Mouse (Mus musculus) embryonic facial prominence, embryonic 11.5 days (tissue): ENCODE data around the gene Btd. TPM values are rescaled to one million over a fixed set of nuclear protein-coding genes. Genes with fewer than 3 reads are reported as not detected.
A peak's percentile ranks its signal among the peaks of the same experiment; 100 is the strongest.

ENCODE experiments used
- ATAC-seq: fragments of 200-750 bp; cut with Nextera tagmentation; replicated peaks from 2 replicates; pipeline ENCODE4 v1.8.0; 2017; ENCODE audit warnings: low read depth; ENCODE audit not compliant: insufficient number of reproducible peaks, low FRiP score, low TSS enrichment
- DNase-seq: peaks from one replicate; pipeline ENCODE4 v3.0.0-alpha.2; 2015; ENCODE audit warnings: low spot score
- H3K27ac ChIP-seq: fragments of 300-500 bp; sonication (generic); replicated peaks from 2 replicates; pipeline ENCODE4 v1.5.1; 2014; ENCODE audit warnings: mild to moderate bottlenecking, low read depth, low read length, control low read depth
- H3K27me3 ChIP-seq: fragments of 300-500 bp; sonication (generic); 2 replicates; pipeline ENCODE4 v1.6.1; 2014; ENCODE audit warnings: mild to moderate bottlenecking, low read length, moderate library complexity, mixed read lengths; ENCODE audit not compliant: control insufficient read depth, insufficient read depth
- H3K36me3 ChIP-seq: fragments of 300-500 bp; sonication (generic); replicated peaks from 2 replicates; pipeline ENCODE4 v1.6.1; 2014; ENCODE audit warnings: low read depth, mild to moderate bottlenecking, low read length, moderate library complexity, mixed read lengths; ENCODE audit not compliant: control insufficient read depth, insufficient read depth
- H3K4me1 ChIP-seq: fragments of 300-500 bp; sonication (generic); 2 replicates; pipeline ENCODE4 v1.6.1; 2014; ENCODE audit warnings: low read length, mixed read lengths; ENCODE audit not compliant: control insufficient read depth, insufficient read depth
- H3K4me2 ChIP-seq: fragments of 300-500 bp; sonication (generic); 2 replicates; pipeline ENCODE4 v1.6.1; 2014; ENCODE audit warnings: low read depth, mild to moderate bottlenecking, control low read depth, low read length, moderate library complexity
- H3K4me3 ChIP-seq: fragments of 300-500 bp; sonication (generic); 2 replicates; pipeline ENCODE4 v1.5.1; 2014; ENCODE audit warnings: low read depth, low read length, control low read depth
- H3K9ac ChIP-seq: fragments of 300-500 bp; sonication (generic); replicated peaks from 2 replicates; pipeline ENCODE4 v1.6.1; 2014; ENCODE audit warnings: mild to moderate bottlenecking, control low read depth, low read length
- H3K9me3 ChIP-seq: fragments of 300-500 bp; sonication (generic); replicated peaks from 2 replicates; pipeline ENCODE4 v1.6.1; 2016; ENCODE audit warnings: mild to moderate bottlenecking, low read length, inconsistent platforms, mixed read lengths; ENCODE audit not compliant: control insufficient read depth
- WGBS: fragments of 180-500 bp; shearing (Covaris S2); extraction: QIAGEN DNeasy Blood & Tissue Kit; methylation state at CpG from one replicate; pipeline ENCODE4 v1.1.7; 2014; 5-methylcytosine and 5-hydroxymethylcytosine counted together
- polyA plus RNA-seq: library from polyadenylated mRNA; unstranded; fragments of >200 nt; fragmentation: Nextera tagmentation; extraction: Ambion mirVana; gene quantifications from 2 replicates; pipeline ENCODE4 v1.2.1, GENCODE M21; 2014

The Btd gene
- polyA plus RNA-seq, 1 experiment from 2014 or later, result 18.2 TPM

DNA sequence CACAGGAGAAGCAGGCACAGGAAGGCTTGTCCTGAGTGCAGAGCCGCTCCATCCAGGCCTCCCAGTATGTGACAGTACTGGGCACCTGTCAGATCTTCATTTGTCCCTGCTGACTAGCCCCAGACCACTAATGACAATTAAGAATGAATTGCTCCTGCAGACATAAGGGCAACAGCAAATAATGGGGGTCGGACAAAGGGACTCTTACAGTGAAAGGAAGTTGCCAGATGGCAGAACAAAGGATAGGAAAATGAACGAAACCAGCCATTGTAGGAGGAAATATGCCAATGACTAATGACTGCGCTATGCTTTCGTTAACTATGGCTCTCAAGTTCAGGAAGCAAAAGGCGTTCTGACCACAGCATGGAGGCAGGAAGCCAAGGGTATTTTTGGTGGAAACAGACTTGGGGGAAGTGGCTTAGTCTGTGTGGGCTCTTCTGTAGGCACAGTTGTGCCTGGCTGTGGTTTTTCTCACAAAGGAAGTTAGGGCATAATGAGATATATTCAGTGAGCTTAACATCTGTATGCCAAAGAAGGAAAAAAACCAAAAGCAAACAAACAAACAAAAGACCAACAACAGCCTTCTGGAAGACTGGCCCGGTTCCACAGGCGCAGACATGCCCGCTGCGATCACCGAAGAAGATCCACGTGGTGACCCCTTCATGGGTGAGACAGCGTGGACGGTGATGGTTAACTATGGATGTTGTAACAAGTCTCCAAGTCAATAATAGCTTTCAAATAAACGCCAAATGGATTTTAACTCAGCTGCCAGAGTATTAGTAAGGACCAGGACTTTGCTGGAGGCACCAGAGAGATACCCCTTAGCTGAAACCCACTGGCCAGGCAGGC, 29.0 kb downstream of the Btd start:
- Histone ChIP-seq H3K27me3 (no peaks in the 10 kb centered on the region), H3K27ac (no peak overlapping the region), H3K4me1 (no peaks in the 10 kb centered on the region), H3K36me3 (no peaks in the 10 kb centered on the region), H3K9ac (no peak overlapping the region), H3K9me3 (no peaks in the 10 kb centered on the region), H3K4me3 (no peak overlapping the region), H3K4me2 (no peak overlapping the region)
- DNase-seq (no peak), ATAC-seq (peak; percentile 45; the same call in 1 of the 2 replicates)
- 79% methylated on average over 15 of the region's 15 CpGs for WGBS

DNA sequence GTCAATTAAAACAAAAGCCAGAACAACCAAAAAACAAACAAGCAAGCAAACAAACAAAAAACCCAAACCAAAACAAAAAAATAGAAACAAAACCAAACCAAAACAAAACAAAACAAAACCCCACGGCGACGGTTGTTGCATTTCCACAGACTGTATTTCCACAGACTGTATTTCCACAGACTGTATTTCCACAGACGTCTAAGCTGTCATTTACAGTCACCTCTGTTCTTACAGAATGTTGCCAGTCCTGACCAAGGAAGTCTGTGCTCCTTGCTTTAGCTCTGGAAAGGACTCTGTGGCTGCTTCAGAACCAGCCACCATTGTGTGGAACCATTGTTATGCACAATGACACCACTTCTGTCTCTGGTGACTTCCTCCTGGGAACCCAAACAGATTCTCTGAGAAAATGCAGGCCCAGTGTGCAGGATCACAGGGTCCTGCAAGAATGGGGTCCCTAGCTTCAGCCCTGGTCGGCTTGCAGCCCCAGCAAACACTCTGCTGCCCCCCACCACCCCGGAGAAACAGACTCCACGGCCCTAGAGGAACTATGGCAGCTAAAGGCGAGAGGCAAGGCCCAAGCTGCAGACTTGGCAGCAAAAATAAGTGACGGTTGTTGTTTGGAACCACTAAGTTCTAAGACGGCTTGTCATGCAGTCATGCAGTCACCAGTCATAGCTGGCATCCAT, 30.9 kb downstream of the Btd start:
- Histone ChIP-seq H3K27me3 (no peaks in the 10 kb centered on the region), H3K4me3 (no peak overlapping the region), H3K4me1 (no peaks in the 10 kb centered on the region), H3K27ac (no peak overlapping the region), H3K4me2 (no peak overlapping the region), H3K36me3 (no peaks in the 10 kb centered on the region), H3K9me3 (no peaks in the 10 kb centered on the region), H3K9ac (no peak overlapping the region)
- DNase-seq, result no peak
- no peak for ATAC-seq
- 57% methylated on average over 10 of the region's 10 CpGs for WGBS

DNA sequence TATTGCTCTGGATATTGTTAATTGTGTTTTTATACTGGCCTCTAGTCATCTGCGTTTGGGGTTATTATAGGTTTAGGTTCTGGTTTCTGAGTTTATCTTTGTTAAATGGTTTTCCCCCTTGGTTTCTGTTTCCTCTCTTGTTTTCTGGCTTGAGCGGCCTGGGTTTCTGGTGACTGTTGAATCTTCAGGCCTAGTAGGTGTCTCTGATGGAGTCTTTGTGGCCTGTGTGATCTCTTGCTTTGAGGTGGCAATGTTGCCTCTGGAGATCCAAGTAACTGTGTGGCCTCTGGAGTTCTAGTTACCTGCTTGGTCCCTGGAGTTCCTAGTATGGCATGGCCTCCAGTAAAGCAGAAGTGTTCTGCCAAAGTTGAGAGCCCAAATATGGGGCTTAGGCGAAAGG, 39.8 kb downstream of the Btd start:
- no peaks in the 10 kb centered on the region for H3K36me3 ChIP-seq
- no peaks in the 10 kb centered on the region for H3K9me3 ChIP-seq
- 87% methylated on average over 3 of the region's 3 CpGs for WGBS
- ATAC-seq, result no peak
- H3K9ac ChIP-seq, result no peak overlapping the region
- no peak overlapping the region for H3K4me2 ChIP-seq
- H3K27me3 ChIP-seq, result no peaks in the 10 kb centered on the region
- no peaks in the 10 kb centered on the region for H3K4me1 ChIP-seq
- no peak for DNase-seq
- no peak overlapping the region for H3K27ac ChIP-seq
- no peak overlapping the region for H3K4me3 ChIP-seq

DNA sequence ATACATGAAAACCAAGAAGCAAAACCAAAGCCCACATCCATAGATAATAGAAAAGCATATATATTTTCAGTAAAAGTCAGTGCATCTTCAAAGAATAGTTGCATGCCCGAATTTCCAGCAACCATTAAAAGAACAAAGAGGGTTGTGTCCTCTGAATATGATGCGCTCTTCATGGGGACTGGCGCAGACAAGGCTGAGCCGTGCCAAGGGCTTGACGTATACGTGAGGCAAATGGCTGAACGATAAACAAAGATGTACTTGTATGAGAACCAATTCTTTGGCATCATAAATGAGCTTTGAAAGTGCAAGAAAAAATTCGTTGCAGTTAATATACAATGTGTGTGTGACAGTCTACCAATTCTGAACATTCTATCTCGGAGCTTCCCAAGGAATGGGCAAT, 40.5 kb downstream of the Btd start:
- Histone ChIP-seq H3K27me3 (no peaks in the 10 kb centered on the region), H3K4me3 (no peak overlapping the region), H3K9ac (no peak overlapping the region), H3K9me3 (no peaks in the 10 kb centered on the region), H3K4me2 (no peak overlapping the region), H3K4me1 (no peaks in the 10 kb centered on the region), H3K36me3 (no peaks in the 10 kb centered on the region), H3K27ac (no peak overlapping the region)
- ATAC-seq (no peak), DNase-seq (no peak)
- WGBS, result 85% methylated on average over 9 of the region's 9 CpGs

DNA sequence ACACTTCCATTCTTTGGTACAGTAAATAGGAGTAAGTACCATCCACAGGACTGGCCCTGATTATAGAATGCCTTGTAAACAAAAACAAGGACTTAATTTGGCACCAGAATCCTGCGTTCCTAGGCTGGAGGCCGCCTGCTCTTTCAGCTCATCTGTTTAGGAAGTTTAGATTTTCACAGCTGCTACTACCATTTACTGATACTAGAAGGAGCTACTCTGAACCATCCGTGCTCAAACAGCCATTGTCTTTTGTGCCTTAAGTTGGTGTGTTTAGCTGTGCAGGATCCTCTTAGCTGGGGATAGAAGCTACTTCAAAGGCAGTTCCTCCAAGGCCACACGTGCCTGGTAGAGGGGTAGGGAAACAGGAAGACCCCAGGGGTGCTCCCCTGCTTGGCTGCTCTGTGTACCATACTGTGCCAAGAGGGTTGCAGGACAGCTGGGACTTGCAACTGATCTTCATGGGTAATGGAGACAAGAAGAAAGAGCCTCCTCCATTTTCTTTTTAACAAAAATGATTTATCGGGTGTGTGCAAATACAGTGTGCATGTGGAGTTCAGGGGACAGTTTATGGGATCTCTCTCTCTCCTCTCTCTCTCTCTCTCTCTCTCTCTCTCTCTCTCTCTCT, 41.2 kb downstream of the Btd start:
- Histone ChIP-seq H3K9me3 (no peaks in the 10 kb centered on the region), H3K9ac (no peak overlapping the region), H3K4me1 (no peaks in the 10 kb centered on the region), H3K27ac (no peak overlapping the region), H3K36me3 (no peaks in the 10 kb centered on the region), H3K27me3 (no peaks in the 10 kb centered on the region), H3K4me3 (no peak overlapping the region), H3K4me2 (no peak overlapping the region)
- ATAC-seq (no peak), DNase-seq (no peak)
- WGBS, result 47% methylated on average over 5 of the region's 5 CpGs

DNA sequence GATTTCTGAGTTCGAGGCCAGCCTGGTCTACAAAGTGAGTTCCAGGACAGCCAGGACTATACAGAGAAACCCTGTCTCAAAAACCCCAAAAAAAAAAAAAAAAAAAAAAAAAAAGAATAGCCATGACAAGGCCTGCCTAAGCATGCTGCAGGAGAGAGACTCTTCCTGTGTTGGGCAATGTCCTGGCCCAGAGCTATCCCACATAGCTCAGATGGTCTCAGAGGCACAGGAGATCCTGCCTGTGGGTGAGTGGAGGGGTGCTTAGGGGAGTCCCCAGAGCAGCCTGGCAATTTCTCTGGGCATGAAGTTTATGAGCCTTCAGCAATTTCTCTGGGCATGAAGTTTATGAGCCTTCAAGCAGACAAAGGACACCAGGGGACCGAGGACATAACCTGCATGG, 42.8 kb downstream of the Btd start:
- no peaks in the 10 kb centered on the region for H3K36me3 ChIP-seq
- 94% methylated on average over 2 of the region's 2 CpGs for WGBS
- H3K27me3 ChIP-seq, result no peaks in the 10 kb centered on the region
- no peak for DNase-seq
- no peak overlapping the region for H3K4me2 ChIP-seq
- H3K9ac ChIP-seq, result no peak overlapping the region
- no peak overlapping the region for H3K27ac ChIP-seq
- no peaks in the 10 kb centered on the region for H3K9me3 ChIP-seq
- no peaks in the 10 kb centered on the region for H3K4me1 ChIP-seq
- ATAC-seq, result no peak
- H3K4me3 ChIP-seq, result no peak overlapping the region

DNA sequence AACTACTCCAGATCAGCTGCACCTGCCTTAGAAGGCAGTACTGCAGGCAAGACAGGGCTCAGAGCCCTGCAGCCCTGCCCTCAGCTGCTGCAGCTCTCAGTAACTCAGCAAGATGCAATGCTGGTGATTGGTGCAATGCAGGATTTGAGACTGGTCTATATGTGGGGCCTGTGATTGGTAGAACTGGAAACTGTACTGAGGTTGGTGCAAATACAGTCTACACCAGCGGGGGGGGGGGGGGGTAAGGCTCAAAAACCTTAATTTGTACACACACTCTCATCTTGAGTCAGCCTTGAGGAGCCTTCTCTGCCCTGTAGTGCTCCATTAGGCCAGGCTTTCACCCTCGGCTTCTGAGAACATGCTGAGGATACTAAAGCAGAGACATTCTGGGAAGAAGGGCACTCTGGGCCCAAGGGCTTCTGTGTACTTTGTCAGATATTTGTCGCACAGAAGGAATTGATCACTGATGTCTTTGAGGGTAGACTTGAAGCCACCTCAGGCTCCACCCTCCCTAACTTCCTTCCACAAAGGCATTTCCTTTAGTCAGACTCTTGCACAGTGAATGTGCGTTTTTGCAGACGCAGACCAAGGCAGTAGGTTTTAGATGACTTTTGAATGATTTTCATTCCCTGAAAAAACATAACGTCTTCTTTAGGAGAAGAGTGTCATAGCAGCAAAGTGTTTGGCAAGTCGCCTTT, 43.7 kb downstream of the Btd start:
- Histone ChIP-seq H3K27ac (no peak overlapping the region), H3K4me3 (no peak overlapping the region), H3K36me3 (no peaks in the 10 kb centered on the region), H3K27me3 (no peaks in the 10 kb centered on the region), H3K4me1 (no peaks in the 10 kb centered on the region), H3K4me2 (no peak overlapping the region), H3K9me3 (no peaks in the 10 kb centered on the region), H3K9ac (no peak overlapping the region)
- WGBS, result 61% methylated on average over 7 of the region's 7 CpGs
- no peak for ATAC-seq
- DNase-seq, result no peak
